Mouse (Mus musculus) adrenal gland (tissue): Measurements from ENCODE around the gene Zfp322a.
"Not testable (repeated sequence)": the region's sequence is repeated elsewhere in the genome, so short reads cannot be mapped to it uniquely, and the experiment has no call there.

Experiments
- intact Hi-C: fragments of 180-260 bp; cut with DNase I; formaldehyde crosslinking; loops from one replicate; pipeline ENCODE4 v1.15.1; 2025
- long read RNA-seq, 2 experiments: library from polyadenylated mRNA; unstranded; transcript quantifications; one replicate each; pipeline ENCODE4 v2.0.0; 2020; ENCODE audit warnings: borderline replicate concordance in 1 of 2; ENCODE audit not compliant: insufficient replicate concordance in 1 of 2

The Zfp322a gene
- long read RNA-seq, experiment 1, full-length matches to known transcripts = 15 of 17 reads
- long read RNA-seq, experiment 1, partial matches to known transcripts = 0 of 17 reads
- long read RNA-seq, experiment 1, other reads (novel, unspliced or antisense) = 2 of 17 reads
- long read RNA-seq, experiment 2, full-length matches to known transcripts = 15 of 21 reads
- long read RNA-seq, experiment 2, partial matches to known transcripts = 0 of 21 reads
- long read RNA-seq, experiment 2, other reads (novel, unspliced or antisense) = 6 of 21 reads

GRCm38 (mm10) chr13:23368583-23369420, at the start of gene Zfp322a:
TSS of gene Zfp322a (minus strand) at chr13:23369208.
- intact Hi-C loops = no loop called here

- intact Hi-C loops = loop anchor here (1.0 kb wide), 1 partner anchor 12 kb away; no protein-coding TSS in a partner anchor
Measured at GRCm38 (mm10) chr13:23412630-23413521, 43.9 kb upstream of the Zfp322a start.

GRCm38 (mm10) chr13:23412211-23412629, 43.2 kb upstream of the Zfp322a start:
- intact Hi-C loops = loop anchor here (1.0 kb wide), 1 partner anchor 11 kb away; no protein-coding TSS in a partner anchor

- intact Hi-C loops = loop anchor here (1.0 kb wide), 1 partner anchor 10 kb away; no protein-coding TSS in a partner anchor
Measured at GRCm38 (mm10) chr13:23411311-23412210, 42.6 kb upstream of the Zfp322a start.

- intact Hi-C loops = no loop called here
Measured at GRCm38 (mm10) chr13:23410632-23411031, 41.6 kb upstream of the Zfp322a start.

- intact Hi-C loops = loop anchor here (10.0 kb wide), 1 partner anchor 108 kb away; no protein-coding TSS in a partner anchor
Measured at GRCm38 (mm10) chr13:23402626-23403025, 33.6 kb upstream of the Zfp322a start.

GRCm38 (mm10) chr13:23401683-23402527, 32.9 kb upstream of the Zfp322a start:
- intact Hi-C loops = loop anchor here (1.0 to 10.0 kb wide), 2 partner anchors 10 to 107 kb away; no protein-coding TSS in a partner anchor

- intact Hi-C loops = loop anchor here (1.0 to 10.0 kb wide), 2 partner anchors 11 to 106 kb away; no protein-coding TSS in a partner anchor
Measured at GRCm38 (mm10) chr13:23400771-23401682, 32.0 kb upstream of the Zfp322a start.

GRCm38 (mm10) chr13:23396913-23397312, 27.9 kb upstream of the Zfp322a start:
- intact Hi-C loops = not testable (repeated sequence)

- intact Hi-C loops = no loop called here
Measured at GRCm38 (mm10) chr13:23396246-23396703, 27.3 kb upstream of the Zfp322a start.

GRCm38 (mm10) chr13:23395301-23396245, 26.6 kb upstream of the Zfp322a start:
- intact Hi-C loops = no loop called here

- intact Hi-C loops = no loop called here
Measured at GRCm38 (mm10) chr13:23387548-23387947, 18.5 kb upstream of the Zfp322a start.

GRCm38 (mm10) chr13:23383127-23383526, 14.1 kb upstream of the Zfp322a start:
- intact Hi-C loops = no loop called here

GRCm38 (mm10) chr13:23372433-23372832, 3.4 kb upstream of the Zfp322a start:
- intact Hi-C loops = no loop called here

- intact Hi-C loops = no loop called here
Measured at GRCm38 (mm10) chr13:23370075-23370474, 1.1 kb upstream of the Zfp322a start.

- intact Hi-C loops = no loop called here
Measured at GRCm38 (mm10) chr13:23369421-23369765, 385 bp upstream of the Zfp322a start.

GRCm38 (mm10) chr13:23361536-23361935, 7.5 kb downstream of the Zfp322a start:
- intact Hi-C loops = no loop called here
